Mouse (Mus musculus) cerebellum, adult 2 months (tissue): ENCODE results near the gene Vps37c.

Experiments
- CTCF ChIP-seq: fragments of 200-500 bp; IDR thresholded peaks from 2 replicates; pipeline ENCODE4 v1.5.1; 2011; ENCODE audit warnings: low read depth, mild to moderate bottlenecking, control low read depth, low read length, moderate library complexity, borderline replicate concordance; ENCODE audit not compliant: insufficient read depth
- POLR2A ChIP-seq: fragments of 200-500 bp; IDR thresholded peaks from 2 replicates; pipeline ENCODE4 v1.6.1; 2011; ENCODE audit warnings: low read length, control low read depth, borderline replicate concordance; ENCODE audit not compliant: insufficient read depth

- no peak for TF ChIP-seq POLR2A
- no peak for TF ChIP-seq CTCF
Measured at GRCm38 (mm10) chr19:10750161-10750560, 61.6 kb downstream of the Vps37c start.
